ENCODE assay signal across 9 mouse cellular contexts in the genomic region with DNA sequence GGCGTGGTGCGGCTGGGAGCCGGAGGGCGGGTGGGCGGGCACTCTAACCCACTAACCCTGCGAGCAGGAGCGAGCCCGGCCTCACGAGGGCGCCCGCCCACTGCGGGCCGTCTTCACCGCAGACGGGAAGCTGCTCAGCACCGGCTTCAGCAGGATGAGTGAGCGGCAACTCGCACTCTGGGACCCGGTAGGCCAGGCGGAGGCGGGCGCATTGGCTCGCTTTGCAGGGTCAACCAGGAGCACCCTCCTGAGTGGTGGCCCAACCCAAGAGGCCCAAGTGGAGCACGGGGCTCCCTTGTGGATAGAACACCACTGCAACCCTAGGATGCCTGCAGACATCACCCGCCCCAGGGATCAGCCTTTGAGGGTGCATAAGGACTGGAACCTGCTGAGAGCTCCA. TPM values are rescaled to one million over a fixed set of nuclear protein-coding genes. Genes with fewer than 3 reads are reported as not detected.
DNase-seq lines count a peak whose midpoint lies in the region; ATAC-seq lines count a peak whose summit lies in the region.
"Had no signal": no experiment of that assay in that cellular context is flagged by ENCODE, and none has a peak within 500 bp of the region (broad histone marks: within the 10 kb centered on the region; RNA-seq: fewer than 3 reads in every experiment).

No protein-coding gene starts in this region.

- no peak for ATAC-seq in heart, embryonic 14.5 days (ENCODE audit: insufficient number of reproducible peaks, insufficient read depth, low FRiP score, low read depth)

- peak; percentile 88 for DNase-seq in CD4-positive helper T cell, adult 2 months (ENCODE audit: low read depth, low spot score)
- peak; percentile 47 for DNase-seq in MEL-GATA-1-ER (ENCODE audit: extremely low read depth, low read depth)
- DNase-seq in embryo, embryonic 9.5 days (ENCODE audit: extremely low spot score): peak; percentile 72
- DNase-seq in kidney, postnatal 10 days: peak; percentile 88
- peak; percentile 79 to 86 for DNase-seq in lung, adult 18-20 months
- DNase-seq in right cerebral cortex, postnatal 10 days (ENCODE audit: low spot score in 2 of 2): peak; percentile 69 to 80
- DNase-seq in urinary bladder, postnatal 25 days (ENCODE audit: low spot score): peak; percentile 67

- no peak overlapping the region for H3K4me3 ChIP-seq in heart, embryonic 14.5 days (ENCODE audit: control insufficient read depth in 1 of 2, insufficient read depth in 1 of 2, low read depth in 1 of 2, low read length in 2 of 2)
- H3K4me3 ChIP-seq: hindbrain, embryonic 15.5 days had no signal

- H3K9ac ChIP-seq in heart, embryonic 14.5 days (ENCODE audit: low read length): no peak overlapping the region
- H3K9ac ChIP-seq: hindbrain, embryonic 15.5 days had no signal

- H3K9me3 ChIP-seq in heart, embryonic 14.5 days (ENCODE audit: control insufficient read depth, low read length): no peaks in the 10 kb centered on the region
- H3K9me3 ChIP-seq: hindbrain, embryonic 15.5 days had no signal

- peaks cover 39 to 47% of the 10 kb centered on the region in 2 experiments for H3K4me1 ChIP-seq in heart, embryonic 14.5 days (ENCODE audit: control insufficient read depth in 2 of 2, insufficient read depth in 2 of 2, low read length in 2 of 2)

- 11% methylated on average over 25 of the region's 25 CpGs for WGBS in heart, embryonic 14.5 days

- H3K27ac ChIP-seq in heart, embryonic 14.5 days (replicated peaks in 1 of 2; ENCODE audit: control insufficient read depth in 1 of 2, insufficient read depth in 1 of 2, low read depth in 2 of 2, low read length in 2 of 2): no peak overlapping the region
- H3K27ac ChIP-seq: hindbrain, embryonic 15.5 days had no signal

- peaks cover 16% of the 10 kb centered on the region for H3K27me3 ChIP-seq in heart, embryonic 14.5 days (ENCODE audit: control insufficient read depth, insufficient read depth, low read length)

- 0 out of 2 replicates have a peak overlapping the region, but pooled peaks have one; percentile 11 for H3K4me2 ChIP-seq in heart, embryonic 14.5 days (ENCODE audit: low read length)

- H3K36me3 ChIP-seq in heart, embryonic 14.5 days (ENCODE audit: control insufficient read depth, insufficient read depth, low read length): peaks cover 32% of the 10 kb centered on the region

RNA-seq across cellular contexts. Expression of gene Coro6, which starts 4.9 kb away (rescaled TPM):
- polyA plus RNA-seq in heart, embryonic 14.5 days (2014; fragmentation: Nextera tagmentation; extraction: Ambion mirVana): 55.5 and 59.6 TPM in 2 replicates

RNA-seq across cellular contexts. Expression of gene Ankrd13b, which starts 22.3 kb away (rescaled TPM):
- 5.1 and 5.2 TPM in 2 replicates for polyA plus RNA-seq in heart, embryonic 14.5 days (2014; fragmentation: Nextera tagmentation; extraction: Ambion mirVana)

RNA-seq across cellular contexts. Expression of gene Git1, which starts 26.2 kb away (rescaled TPM):
- polyA plus RNA-seq in heart, embryonic 14.5 days (2014; fragmentation: Nextera tagmentation; extraction: Ambion mirVana): 13.6 and 15.2 TPM in 2 replicates

RNA-seq across cellular contexts. Expression of gene Abhd15, which starts 47.8 kb away (rescaled TPM):
- polyA plus RNA-seq in heart, embryonic 14.5 days (2014; fragmentation: Nextera tagmentation; extraction: Ambion mirVana): 1.6 and 1.8 TPM in 2 replicates

RNA-seq across cellular contexts. Expression of gene Trp53i13, which starts 48.6 kb away (rescaled TPM):
- polyA plus RNA-seq in heart, embryonic 14.5 days (2014; fragmentation: Nextera tagmentation; extraction: Ambion mirVana): 28.7 and 30.0 TPM in 2 replicates
